Mouse (Mus musculus) T-helper 2 cell (primary cell): Measurements from ENCODE around the gene Dact1.

Source experiments
- in situ Hi-C: fragments of 300-600 bp; cut with MboI, MseI; formaldehyde crosslinking; loops from one replicate; pipeline ENCODE4 v1.15.1; 2025; ENCODE audit warnings: high pct_unique_total_duplicates

Gene Dact1

DNA sequence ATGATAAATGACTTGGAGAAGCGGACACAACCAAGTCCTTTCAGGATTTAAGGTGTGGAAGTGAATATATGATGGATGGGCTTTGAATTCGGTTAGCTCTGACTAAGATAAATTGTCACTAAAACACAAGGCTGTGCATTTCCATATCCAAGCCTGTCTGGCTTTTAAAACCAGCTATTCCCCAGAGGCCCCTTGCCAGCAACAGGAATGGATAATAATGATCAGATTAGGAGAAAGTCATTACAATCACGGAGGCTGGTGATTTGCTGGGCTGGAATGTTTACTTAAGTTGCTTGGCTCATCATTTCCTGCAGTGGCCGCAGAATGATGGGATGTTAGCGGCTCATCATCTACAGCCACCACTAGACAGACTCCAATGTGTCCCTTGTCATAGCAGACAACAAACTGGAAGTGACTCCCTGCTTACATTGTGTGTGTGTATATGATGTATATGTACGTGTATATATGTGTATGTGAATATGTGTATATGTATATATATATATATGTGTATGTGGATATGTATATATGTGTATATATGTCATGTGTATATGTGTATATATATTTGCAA, 28.3 kb downstream of the Dact1 start:
- in situ Hi-C loops: no loop called here

DNA sequence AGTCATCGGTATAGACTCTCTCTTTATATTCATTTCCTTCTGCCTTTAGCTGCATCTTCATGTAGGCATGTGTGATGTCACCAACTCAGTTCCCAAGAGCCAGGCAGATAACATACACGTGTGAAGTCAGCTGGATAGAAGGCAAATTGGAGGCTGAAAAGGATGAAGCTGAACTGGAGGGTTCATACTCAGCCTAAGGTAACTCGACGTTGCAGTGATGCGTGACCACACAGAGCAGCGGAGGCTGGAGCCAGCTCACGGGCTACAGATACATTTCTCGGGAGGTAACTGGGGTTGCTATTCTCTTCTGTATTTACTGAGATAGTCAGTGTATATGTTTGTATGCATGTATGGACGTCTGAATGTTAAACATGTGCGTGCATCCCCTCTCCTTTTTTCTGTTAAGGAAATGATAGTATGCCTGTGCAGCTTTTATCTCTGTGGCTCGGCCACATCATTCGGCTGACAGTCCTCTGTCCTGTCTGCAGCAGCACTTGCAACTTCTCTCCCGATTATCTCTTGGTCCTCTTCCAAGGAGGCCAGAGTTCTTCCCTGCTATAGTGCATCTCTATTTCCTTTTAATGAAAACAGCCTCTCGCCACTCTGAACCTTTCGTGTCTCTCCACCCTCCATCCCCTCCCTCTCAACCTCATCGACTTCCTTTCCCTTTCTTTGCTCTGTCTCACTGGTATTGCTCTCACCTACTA, 29.6 kb downstream of the Dact1 start:
- in situ Hi-C loops: no loop called here

DNA sequence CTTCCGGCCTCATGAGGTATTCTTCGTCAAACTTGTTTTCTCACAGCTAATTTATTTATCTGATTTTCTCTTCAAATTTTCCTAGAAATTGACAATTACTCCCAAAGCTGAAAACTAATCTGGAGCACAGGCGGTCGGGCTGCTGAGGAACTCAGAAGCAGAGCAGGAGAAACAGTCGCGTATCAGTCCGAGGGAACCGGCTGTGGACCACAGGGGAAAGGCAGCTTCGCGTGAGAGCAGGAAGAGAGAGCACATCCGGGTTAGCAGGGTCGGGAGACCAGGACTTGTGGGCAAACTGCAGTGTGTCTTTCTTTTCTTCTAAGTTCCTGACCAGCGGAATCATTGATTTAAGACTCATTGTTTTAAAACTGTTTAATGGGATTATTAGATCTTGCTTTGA, 32.7 kb downstream of the Dact1 start:
- in situ Hi-C loops: no loop called here

DNA sequence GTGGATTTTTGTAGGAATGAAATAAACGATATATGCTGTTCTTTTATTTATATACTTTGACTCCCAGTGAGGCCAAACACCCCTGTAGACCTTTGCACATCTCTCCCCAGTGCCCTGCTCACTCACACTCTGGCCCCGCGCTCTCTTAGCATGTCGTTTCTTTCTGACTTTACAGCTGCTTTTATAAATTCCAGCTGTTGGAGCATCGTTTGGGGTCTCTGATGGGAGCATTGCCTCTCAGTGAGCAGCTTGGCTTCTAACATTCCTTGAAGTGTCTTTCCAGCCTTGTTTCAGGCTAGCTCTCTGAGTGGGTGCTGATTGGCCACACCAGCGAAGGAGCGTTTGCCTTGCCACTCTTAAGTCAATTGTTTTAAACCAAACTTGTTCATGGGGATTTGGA, 35.8 kb downstream of the Dact1 start:
- in situ Hi-C loops: no loop called here

DNA sequence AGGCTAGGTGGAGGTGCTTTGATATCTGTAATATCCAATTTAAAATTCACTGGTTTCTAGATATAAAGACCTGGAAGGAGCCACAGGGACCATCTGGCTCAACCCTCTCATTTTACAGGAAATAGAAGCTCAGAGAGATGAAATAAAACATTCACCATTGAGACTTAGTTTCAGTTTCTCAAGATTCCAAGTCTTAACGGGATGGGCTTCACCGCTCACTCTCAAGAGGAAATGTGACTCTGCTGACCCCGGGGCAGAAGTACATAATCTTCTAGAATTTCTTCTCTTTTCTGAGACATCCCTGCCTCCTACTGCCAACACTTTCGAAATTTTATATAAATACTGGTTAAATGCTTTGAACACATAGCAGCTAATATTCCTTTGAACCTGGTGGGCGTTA, 36.4 kb downstream of the Dact1 start:
- in situ Hi-C loops: no loop called here

DNA sequence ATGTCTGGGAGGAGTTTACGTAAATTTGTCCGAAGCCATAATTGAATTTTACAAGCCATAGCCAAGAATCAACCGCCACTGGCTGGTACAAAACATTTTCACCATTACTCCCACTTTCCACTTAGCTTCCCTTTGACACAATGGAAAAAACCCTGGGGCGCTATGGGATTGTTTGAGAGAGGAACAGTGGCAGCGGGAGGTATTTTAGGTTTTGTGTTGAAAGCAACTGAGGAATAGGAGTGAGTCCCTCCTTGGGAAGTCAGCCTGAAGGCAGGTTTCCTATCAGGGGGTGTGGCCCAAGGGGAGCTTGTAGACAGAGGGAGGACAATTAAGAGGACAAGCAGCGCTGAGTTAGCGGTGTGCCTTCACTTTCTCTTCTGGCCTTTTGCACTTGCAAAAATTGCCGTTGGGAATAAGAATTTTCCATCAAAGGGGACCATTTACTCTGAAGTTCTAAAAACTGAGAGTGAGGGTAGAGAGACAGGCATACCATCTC, 38.8 kb downstream of the Dact1 start:
- in situ Hi-C loops: no loop called here

DNA sequence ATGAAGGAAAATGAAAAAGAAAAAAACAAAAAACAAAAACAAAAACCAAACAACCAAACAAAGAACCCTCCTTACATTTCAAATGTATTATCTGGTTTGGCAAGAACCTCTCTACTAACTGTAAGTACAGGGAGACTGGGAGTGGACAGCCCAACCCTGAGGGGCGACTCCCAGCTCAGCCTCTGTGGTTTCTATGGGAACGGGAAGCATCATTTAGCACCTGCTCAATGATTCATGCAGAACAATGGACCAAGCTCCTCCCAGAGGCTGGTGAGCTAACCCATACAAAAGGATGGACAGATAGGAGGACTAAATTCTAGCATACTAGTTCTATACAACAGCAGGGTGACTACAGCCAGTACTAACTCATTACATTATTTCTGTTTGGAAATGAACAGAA, 40.4 kb downstream of the Dact1 start:
- in situ Hi-C loops: no loop called here

DNA sequence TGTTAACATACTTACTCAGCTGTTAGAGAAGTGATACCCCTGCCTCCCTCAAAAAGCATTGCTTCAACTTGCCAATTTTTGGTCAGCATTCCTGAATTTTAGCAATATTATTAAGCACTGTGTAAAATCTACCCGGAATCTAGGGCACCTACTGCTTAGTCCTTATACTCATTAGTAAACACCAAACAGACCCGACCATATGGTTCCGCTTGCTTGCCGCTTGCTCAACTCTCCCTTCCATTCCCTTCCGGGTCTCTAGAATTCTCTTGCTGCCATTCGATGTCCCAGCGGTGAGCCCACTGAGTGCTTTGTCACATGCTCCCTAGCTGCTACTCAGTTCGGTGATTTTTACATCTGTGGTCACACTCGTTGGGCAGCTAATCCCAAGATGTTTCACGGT, 45.0 kb downstream of the Dact1 start:
- in situ Hi-C loops: no loop called here

DNA sequence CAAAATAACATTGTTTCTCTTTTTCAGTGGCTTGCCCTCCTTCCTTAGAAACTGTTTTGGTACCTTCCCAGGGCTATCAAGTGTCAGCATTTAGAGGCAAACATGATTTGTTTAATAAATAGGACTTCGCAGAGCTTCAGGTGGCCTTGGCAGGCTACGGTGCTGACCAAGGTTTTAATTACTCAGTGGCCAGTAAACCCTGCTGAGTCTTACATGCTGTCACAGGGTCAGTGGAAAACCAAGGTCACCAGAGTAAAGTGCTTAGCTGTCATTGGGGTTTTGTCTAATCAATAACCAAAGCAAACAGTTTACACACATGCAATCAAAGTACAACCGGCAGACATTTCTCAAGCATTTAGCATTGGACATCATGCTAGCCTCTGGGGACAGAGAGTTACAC, 45.4 kb downstream of the Dact1 start:
- in situ Hi-C loops: no loop called here

DNA sequence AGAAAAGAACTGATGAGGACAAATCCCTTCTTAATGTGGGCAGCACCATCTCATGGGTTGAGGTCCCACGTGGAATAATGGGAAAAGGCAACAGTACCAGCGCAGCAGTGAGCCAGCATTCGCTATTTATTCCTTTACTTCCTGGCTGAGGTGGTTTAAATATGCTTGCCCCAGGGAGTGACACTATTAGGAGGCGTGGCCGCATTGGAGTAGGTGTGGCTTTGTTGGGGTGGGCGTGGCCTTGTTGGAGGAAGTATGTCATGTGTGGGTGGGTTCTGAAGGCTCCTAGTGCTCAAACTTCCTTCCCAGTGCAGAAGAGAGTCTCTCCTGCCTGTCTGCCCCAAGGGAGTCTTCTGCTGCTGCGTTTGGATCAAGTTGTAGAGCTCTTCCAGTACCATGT, 51.9 kb downstream of the Dact1 start:
- in situ Hi-C loops: no loop called here

DNA sequence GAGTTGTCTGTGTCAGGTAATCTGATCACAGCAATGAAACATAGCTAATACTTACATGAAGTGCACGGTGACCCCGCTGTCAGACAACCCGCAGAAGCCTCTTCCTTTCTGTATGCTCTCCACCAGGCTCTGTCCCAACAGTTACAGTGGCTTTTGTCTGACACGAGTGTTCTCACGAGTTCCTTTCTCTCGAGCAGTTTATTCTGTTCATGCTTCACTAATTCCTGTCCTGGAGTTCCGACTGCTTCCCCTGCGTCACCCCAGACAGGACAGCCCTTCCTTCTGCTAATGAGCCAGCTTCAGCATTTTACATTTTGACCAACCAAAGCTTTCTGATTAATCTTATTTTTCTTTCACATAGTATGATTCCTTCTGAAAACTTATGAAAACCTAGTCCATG, 52.7 kb downstream of the Dact1 start:
- in situ Hi-C loops: no loop called here

DNA sequence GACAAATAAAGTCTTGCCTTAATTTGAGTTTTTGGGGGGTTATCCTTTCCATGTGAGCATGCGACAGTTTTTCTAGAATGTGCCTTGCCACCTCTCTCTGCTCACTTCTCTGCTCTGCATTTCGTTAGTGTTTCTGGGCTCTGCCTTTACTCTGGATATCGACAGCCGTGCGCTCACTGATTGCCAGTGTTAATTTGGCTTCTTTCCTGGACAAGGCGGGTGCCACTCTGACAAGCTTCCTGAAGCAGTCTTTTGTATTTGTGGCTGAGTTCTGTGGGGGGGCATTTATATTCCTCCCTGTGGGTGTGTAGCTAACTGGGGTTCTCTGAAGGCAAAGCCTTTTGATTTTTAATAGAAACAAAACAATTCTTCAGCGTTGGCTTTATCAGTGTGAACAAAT, 54.4 kb downstream of the Dact1 start:
- in situ Hi-C loops: no loop called here

DNA sequence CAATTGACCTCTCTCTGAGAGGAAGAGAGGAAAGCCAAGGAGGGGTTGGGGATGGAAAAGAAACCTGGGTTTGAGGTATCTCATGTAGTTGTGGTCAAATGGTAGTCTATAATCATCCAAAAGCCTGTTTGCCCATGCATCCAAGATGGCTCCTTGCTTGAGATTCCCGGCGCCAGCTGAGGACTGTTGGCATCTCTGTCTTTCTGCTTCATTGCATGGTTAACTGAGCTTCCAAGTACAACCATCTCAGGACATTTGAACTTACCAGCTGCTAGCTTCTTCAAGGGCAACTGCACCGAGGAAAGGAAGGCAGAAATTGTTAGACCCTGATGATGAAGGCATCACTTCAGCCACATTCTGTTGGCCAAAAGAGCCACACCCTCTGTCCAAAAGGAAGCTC, 54.8 kb downstream of the Dact1 start:
- in situ Hi-C loops: no loop called here

DNA sequence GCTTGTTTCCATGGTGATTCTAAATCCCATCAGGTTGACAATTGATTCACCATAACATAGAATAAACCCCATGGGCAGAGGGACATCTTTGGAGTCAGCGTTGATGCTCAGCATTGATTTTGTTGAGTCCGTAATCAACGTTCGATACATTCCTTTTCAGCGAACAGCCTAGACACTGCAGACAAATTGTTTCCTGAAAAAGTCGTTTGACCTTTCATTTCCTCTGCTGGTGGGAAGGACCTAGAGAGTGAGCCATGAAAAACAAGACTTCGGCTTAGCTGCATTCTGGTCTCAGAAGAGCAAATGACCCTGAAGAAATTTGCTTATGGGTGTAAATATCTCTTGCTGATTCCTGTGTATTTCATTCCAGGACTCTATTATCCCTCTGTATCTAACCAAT, 55.5 kb downstream of the Dact1 start:
- in situ Hi-C loops: no loop called here

DNA sequence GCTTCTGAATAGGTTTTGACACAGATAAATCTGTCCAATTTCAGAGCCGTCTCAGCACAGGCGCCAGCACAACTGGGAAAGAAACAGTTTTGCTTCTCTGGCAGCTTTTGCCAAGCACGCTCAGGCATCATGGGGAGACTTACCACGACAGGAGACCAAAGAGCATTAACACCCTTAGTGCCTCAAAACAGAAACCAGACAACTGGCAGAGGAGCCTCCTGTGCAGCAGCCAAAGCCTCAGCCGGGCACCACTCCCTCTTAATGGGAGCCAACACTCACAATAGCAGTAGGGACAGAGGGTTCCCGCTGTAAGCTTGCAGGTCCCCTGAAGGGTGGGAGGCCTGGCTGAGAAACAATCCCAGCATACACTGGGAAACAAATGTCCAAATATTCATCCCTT, 56.5 kb downstream of the Dact1 start:
- in situ Hi-C loops: no loop called here

DNA sequence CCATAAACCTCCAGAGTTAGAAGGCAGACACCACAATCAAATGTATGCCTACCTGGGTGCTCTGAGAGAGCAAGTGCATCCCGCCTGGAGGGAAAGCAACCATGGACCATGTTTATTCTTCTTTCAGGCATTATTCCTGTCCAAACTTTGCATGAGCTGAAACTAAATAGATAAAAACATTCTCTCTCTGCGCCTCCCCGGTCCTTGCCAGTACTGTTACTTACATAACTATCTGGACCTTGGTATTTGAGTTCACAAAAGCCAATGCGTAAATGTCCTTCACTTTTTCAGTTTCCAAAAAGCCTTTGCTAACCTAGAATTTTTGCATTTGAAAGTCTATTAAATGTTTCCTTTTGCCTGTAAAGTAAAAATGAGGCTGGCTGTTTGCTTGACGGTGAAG, 58.9 kb downstream of the Dact1 start:
- in situ Hi-C loops: no loop called here
